Mouse (Mus musculus) CH12F3 (cell line): Measurements from ENCODE around the gene 1700022I11Rik.
"Not testable (repeated sequence)": the region's sequence is repeated elsewhere in the genome, so short reads cannot be mapped to it uniquely, and the experiment has no call there.

ENCODE experiments used
- in situ Hi-C: fragments of 300-500 bp; cut with MboI; formaldehyde crosslinking; loops from 2 replicates; pipeline ENCODE4 v1.14.3; 2020; ENCODE audit warnings: low sequenced_read_pairs

Gene 1700022I11Rik

GRCm38 (mm10) chr4:42951206-42952195 lies 17.9 kb upstream of the 1700022I11Rik start:
- in situ Hi-C loops: no loop called here

GRCm38 (mm10) chr4:42952563-42952962 lies 16.8 kb upstream of the 1700022I11Rik start:
- in situ Hi-C loops: no loop called here

- in situ Hi-C loops: no loop called here
These were observed 15.8 kb upstream of the 1700022I11Rik start for GRCm38 (mm10) chr4:42953435-42954094.

- in situ Hi-C loops: no loop called here
These were observed 15.1 kb upstream of the 1700022I11Rik start for GRCm38 (mm10) chr4:42954297-42954696.

- in situ Hi-C loops: no loop called here
These were observed 14.2 kb upstream of the 1700022I11Rik start for GRCm38 (mm10) chr4:42955200-42955599.

- in situ Hi-C loops: no loop called here
These were observed 12.8 kb upstream of the 1700022I11Rik start for GRCm38 (mm10) chr4:42956581-42956980.

- in situ Hi-C loops: no loop called here
These were observed 12.1 kb upstream of the 1700022I11Rik start for GRCm38 (mm10) chr4:42957306-42957705.

GRCm38 (mm10) chr4:42957979-42958378 lies 11.4 kb upstream of the 1700022I11Rik start:
- in situ Hi-C loops: no loop called here

- in situ Hi-C loops: no loop called here
These were observed 10.5 kb upstream of the 1700022I11Rik start for GRCm38 (mm10) chr4:42958942-42959341.

- in situ Hi-C loops: no loop called here
These were observed 10.0 kb upstream of the 1700022I11Rik start for GRCm38 (mm10) chr4:42959382-42959781.

GRCm38 (mm10) chr4:42961592-42961991 lies 7.8 kb upstream of the 1700022I11Rik start:
- in situ Hi-C loops: loop anchor here (5.0 kb wide), 1 partner anchor 89 kb away; the partner anchor contains the start of gene Fam205c

- in situ Hi-C loops: loop anchor here (5.0 kb wide), 1 partner anchor 91 kb away; the partner anchor contains the start of gene Fam205c
These were observed 5.9 kb upstream of the 1700022I11Rik start for GRCm38 (mm10) chr4:42963480-42963879.

- in situ Hi-C loops: no loop called here
These were observed 4.2 kb upstream of the 1700022I11Rik start for GRCm38 (mm10) chr4:42965039-42965719.

GRCm38 (mm10) chr4:42972952-42973351 lies 3.5 kb downstream of the 1700022I11Rik start:
- in situ Hi-C loops: no loop called here

- in situ Hi-C loops: no loop called here
These were observed 4.5 kb downstream of the 1700022I11Rik start for GRCm38 (mm10) chr4:42973868-42974267.

GRCm38 (mm10) chr4:42978062-42978461 lies 8.7 kb downstream of the 1700022I11Rik start:
- in situ Hi-C loops: no loop called here

GRCm38 (mm10) chr4:42980467-42980866 lies 11.1 kb downstream of the 1700022I11Rik start:
- in situ Hi-C loops: not testable (repeated sequence)

- in situ Hi-C loops: no loop called here
These were observed 18.9 kb downstream of the 1700022I11Rik start for GRCm38 (mm10) chr4:42988296-42988695.

GRCm38 (mm10) chr4:42998022-42998421 lies 28.6 kb downstream of the 1700022I11Rik start:
- in situ Hi-C loops: no loop called here

GRCm38 (mm10) chr4:42999451-43000140 lies 30.2 kb downstream of the 1700022I11Rik start:
- in situ Hi-C loops: no loop called here
